Mouse (Mus musculus): ENCODE data around the gene Pip5kl1.
A peak's percentile ranks its signal among the peaks of the same experiment; 100 is the strongest.

Gene Pip5kl1

DNA sequence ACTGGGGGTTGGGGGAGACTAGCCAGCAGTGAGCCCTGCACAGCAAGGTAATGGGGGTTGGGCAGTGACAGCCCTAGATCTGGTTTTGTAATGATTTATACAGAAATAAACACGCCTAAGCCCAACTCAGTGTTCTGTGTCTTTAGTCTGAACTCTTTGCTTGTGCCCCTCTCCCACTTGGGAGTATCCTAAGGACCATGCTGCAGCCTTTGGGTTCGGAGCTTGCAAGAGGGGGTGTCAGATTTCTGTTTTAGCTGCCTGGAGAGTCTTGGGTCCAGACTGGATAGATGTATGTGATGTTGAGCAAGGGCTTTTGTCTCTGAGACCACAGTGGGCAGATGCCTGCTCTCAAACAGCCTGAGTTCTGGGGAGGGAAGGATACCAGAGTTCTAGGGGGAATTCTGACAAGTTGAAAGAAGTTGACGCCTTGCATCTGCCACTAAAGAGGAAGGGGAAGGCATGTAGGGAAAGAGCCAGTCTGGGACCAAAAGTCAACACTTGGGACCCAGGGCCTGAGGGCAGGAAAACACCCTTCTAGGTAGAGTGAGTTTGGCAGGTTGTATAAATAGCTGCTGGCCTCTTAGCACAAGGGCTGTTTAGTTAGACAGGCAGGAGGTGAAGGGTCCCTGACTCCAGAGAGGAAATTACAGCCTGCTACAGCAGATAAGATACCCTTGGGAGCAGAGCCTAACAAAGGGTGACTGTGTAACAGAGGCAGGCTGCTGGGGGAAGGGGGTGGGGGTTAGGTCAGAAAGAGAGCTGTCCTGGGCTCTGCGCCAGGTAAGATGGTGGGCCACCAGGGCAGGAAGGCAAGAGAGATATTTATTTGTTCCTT is 46.3 kb downstream of the Pip5kl1 start:
- DNase-seq = peak; percentile 53 to 67

DNA sequence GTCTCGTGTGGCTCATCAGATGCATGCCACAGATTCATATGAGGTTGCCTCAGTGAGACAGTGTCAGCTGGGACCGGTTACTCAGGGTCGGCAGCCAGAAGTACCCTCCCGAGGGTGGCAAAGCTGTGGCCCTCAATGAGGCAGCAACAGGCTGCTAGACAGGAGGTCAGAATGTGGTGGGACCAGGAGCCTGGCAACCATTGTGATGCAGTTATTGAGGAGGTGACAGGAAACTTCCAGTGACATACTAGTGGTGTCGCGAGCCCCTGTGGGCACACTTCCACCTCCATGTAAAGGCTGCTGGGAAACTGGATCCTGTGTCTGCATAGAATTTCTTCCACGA is 46.9 kb downstream of the Pip5kl1 start, which contains the start of gene Ak1:
TSS of gene Ak1 (plus strand) at position 242 of the 343 bp plus-strand sequence.
- no peak for DNase-seq

DNA sequence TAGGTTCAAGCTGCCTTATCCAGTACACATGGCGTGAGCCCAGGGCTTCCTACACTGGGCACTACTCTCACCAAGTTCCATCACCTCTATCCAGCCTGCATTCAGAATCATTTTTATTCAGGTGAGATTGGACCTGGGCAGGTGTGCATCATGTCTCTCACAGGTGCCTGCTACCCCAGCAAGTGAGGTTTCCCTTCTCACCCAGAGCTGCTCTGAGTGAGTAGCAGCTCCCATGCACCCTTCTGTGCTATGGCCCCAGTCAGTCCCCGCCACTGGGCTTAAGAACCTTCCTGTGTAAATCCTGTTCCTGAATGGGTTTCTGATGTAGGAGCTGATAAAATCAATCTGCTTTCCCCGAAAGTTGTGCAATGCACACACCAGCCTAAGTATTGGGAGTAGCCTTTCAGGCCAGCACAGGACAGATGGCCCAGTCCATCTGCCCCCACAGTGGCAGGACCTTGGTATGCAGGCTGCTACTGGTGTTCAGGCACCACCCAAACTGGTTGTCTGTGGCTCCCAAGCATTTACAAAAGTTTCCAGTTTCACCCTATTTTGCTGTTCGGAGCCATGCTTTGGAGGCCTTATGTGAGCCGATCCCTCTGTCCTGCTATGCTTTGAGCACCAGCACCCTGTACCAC is 49.6 kb downstream of the Pip5kl1 start:
- no peak for DNase-seq

DNA sequence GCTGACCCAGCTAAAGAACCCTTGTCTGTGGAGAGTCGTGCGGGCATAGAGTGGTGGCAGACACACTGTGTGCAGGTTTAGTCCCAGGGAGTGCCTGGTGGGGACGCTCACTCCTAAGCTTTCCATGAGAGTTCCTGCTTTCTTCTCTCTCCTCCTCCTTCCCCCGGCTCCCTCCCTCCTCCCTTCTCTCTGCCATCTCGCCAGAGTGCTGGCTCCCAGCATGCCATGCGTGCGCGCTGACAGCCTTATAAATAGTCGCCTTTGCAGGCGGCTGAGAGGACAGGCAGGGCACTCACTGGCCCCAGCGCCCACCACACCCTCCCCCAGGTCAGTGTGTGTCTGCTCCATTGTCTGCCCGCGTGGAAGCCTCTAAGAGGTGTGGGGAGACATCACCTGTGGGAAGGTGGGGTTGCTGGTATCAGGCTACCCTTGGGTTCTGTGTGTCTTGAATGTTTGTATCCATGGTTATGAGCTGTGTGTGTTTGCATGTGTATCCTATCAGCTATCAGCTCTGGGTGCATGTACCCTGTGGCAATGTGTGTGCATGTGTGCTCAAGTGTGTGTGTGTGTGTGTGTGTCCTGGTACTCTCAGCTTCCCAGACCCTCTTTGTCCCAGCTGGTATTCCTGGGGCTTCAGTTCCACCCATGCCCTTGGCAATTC is 50.7 kb downstream of the Pip5kl1 start:
- DNase-seq = peak; percentile 75 to 79

- peak; percentile 52 to 64 for DNase-seq
Measured at GRCm38 (mm10) chr2:32625873-32626694, 51.5 kb downstream of the Pip5kl1 start.

DNA sequence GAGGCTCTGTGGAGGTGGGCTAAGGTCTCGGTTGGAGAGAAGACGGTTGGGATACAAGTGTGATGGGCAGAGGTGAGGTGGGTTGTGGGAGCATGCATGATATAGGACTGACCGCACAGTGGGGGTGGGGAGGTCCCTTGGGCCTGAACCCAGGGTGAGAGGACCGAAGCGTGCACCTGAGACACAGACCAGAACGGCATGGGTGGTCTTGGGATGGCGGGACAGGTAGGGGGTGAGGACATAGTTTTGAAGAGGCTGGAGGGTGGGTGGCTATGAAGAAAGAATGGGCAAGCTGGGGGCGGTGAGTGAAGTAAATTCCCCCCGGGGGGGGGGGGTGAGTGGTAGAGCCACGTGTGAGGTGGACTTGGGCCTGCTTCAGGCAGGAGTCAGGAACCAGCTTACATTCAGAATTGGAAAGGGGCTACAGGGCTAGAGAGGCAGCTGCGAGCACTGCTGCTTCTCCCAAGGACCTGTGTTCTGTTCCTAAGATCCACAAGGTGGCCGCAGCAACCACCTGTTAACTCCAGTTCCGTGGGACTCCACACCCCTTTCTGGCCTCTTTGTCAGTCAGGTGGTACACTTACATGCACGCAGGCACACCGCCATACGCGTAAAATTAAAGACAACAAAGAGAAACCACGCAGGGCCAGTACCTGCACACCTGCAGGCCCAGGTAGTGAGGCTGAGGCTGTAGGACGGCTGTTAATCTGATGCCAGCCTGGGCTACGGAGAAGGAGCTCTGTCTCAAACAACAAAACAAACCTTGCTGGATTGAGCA is 52.9 kb downstream of the Pip5kl1 start:
- no peak for DNase-seq

GRCm38 (mm10) chr2:32628044-32628550 is 53.5 kb downstream of the Pip5kl1 start:
- DNase-seq = no peak

- peak; percentile 89 to 91 for DNase-seq
Measured at GRCm38 (mm10) chr2:32628729-32629128, 54.1 kb downstream of the Pip5kl1 start.

- DNase-seq = peak; percentile 76 to 82
Measured at GRCm38 (mm10) chr2:32629276-32629976, 54.8 kb downstream of the Pip5kl1 start.

DNA sequence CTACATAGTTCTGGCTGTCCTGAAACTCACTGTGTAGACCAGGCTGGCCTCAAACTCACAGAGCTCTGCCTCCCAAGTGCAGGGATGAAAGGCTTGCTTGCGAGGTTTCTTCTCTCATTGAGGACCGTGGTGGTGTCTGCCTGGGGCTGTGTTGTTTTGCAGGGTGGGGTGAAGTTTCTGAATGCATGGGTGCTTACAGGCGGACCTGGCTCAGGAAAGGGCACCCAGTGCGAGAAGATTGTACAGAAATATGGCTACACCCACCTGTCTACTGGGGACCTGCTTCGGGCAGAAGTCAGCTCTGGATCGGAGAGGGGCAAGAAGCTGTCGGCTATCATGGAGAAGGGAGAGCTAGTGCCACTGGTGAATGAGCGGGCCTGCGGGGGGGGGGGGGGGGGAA is 55.4 kb downstream of the Pip5kl1 start:
- no peak for DNase-seq

GRCm38 (mm10) chr2:32631046-32631445 is 56.4 kb downstream of the Pip5kl1 start:
- no peak for DNase-seq

DNA sequence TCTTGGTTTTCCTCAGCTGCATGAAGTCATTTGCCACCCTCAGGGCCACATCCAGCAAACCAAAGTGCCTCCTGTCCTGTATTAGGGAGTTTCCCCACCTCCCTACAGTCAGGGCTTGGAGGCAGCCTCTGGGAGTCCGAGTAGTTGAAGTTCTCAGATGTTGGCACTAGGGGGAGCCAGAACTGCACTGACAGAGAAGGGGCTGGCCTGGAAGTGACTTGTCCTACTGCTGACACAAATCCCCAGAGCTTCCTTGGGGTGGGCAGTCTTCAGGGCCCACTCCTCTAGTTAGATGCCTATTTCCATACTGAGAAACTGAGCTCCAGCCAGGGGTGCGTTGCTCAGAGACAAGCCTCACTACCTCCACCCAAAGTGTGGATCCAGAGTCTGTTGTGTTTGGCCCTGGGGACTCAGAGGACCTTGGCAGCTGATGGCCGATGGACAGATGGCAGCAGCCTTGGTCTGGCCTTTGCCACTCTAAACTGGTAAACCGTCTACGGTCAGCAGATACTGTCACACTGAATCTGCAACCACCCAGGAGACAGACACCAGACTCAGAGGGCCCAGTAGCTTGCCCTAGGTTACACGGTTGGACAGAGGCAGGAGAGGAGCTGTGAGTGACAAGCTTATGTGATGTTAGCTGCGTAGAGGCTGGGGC is 57.3 kb downstream of the Pip5kl1 start:
- peak; percentile 76 to 84 for DNase-seq

Measured in lung, adult 18-20 months (tissue).